Comparison of ENCODE assay signal across 8 mouse cellular contexts in genomic region chr4:42902174-42902573, GRCm38 (mm10). TPM values are rescaled to one million over a fixed set of nuclear protein-coding genes. Genes with fewer than 3 reads are reported as not detected.
A peak's percentile ranks its signal among the peaks of the same experiment; 100 is the strongest.
DNase-seq lines count a peak whose midpoint lies in the region; ATAC-seq and TF ChIP-seq lines count a peak whose summit lies in the region.

No protein-coding gene starts in this region.

- no peak overlapping the region for H3K4me2 ChIP-seq in kidney, postnatal 0 days (ENCODE audit: low read length)

- no peaks in the 10 kb centered on the region for H3K4me1 ChIP-seq in kidney, postnatal 0 days (replicated peaks; ENCODE audit: insufficient read depth, low read length)
- peaks cover 0 to 6% of the 10 kb centered on the region in 2 experiments; a peak in 2 of 4 replicates for H3K4me1 ChIP-seq in ES-E14 (ENCODE audit: control insufficient read depth in 2 of 2, insufficient read depth in 2 of 2, low read length in 2 of 2, poor library complexity in 1 of 2)

- WGBS in kidney, postnatal 0 days, result 54% methylated on average over 9 of the region's 9 CpGs

- peak; percentile 49; the same call in 1 of the 2 replicates for TF ChIP-seq CTCF in kidney, postnatal 0 days (IDR thresholded peaks at IDR 0.05; ENCODE audit: low read depth)
- peak; percentile 32; the same call in 1 of the 2 replicates for TF ChIP-seq CTCF in brain, embryonic 14.5 days (IDR thresholded peaks at IDR 0.05; ENCODE audit: borderline replicate concordance, extremely low read depth, insufficient read depth, insufficient read length)

- H3K27ac ChIP-seq in kidney, postnatal 0 days, result no peak overlapping the region
- no peak overlapping the region for H3K27ac ChIP-seq in ES-E14 (ENCODE audit: insufficient read depth, low read depth, low read length, poor library complexity, severe bottlenecking)

- TF ChIP-seq POLR2A in brain, embryonic 14.5 days (IDR thresholded peaks at IDR 0.05; ENCODE audit: borderline replicate concordance, extremely low read depth, insufficient read depth, insufficient read length, poor library complexity, severe bottlenecking), result no peak

- H3K9me3 ChIP-seq in kidney, postnatal 0 days (replicated peaks; ENCODE audit: low read length), result no peaks in the 10 kb centered on the region
- H3K9me3 ChIP-seq in ES-E14 (ENCODE audit: control insufficient read depth, insufficient read depth, low read depth, low read length), result no peaks in the 10 kb centered on the region

- no peaks in the 10 kb centered on the region for H3K36me3 ChIP-seq in kidney, postnatal 0 days (ENCODE audit: insufficient read depth, low read length)
- no peaks in the 10 kb centered on the region for H3K36me3 ChIP-seq in ES-E14 (ENCODE audit: control insufficient read depth, insufficient read depth, low read length, poor library complexity, severe bottlenecking)

- no peak for DNase-seq in kidney, postnatal 0 days (ENCODE audit: low spot score)
- DNase-seq in kidney, postnatal 14 days, result no peak
- DNase-seq in ES-E14 (ENCODE audit: low read depth, low spot score), result peak; percentile 53
- DNase-seq in brain, embryonic 14.5 days (ENCODE audit: low read depth), result no peak
- peak; percentile 34 for DNase-seq in lung, postnatal 36 days
- no peak for DNase-seq in ovary, postnatal 36 days (ENCODE audit: low spot score)
- DNase-seq in urinary bladder, postnatal 14 days (ENCODE audit: low spot score), result no peak
- DNase-seq in urinary bladder, adult 2 months (ENCODE audit: low spot score), result no peak

- in situ Hi-C loops in ES-E14 (cut with MboI; ENCODE audit: low sequenced_read_pairs in 2 of 2, unreplicated experiment in 2 of 2), result no loop called here

- H3K27me3 ChIP-seq in kidney, postnatal 0 days (ENCODE audit: insufficient read depth, low read length), result no peaks in the 10 kb centered on the region

- H3K9ac ChIP-seq in kidney, postnatal 0 days (ENCODE audit: low read depth, low read length), result no peak overlapping the region
- H3K9ac ChIP-seq in ES-E14 (ENCODE audit: insufficient read depth, low read depth, low read length, poor library complexity, severe bottlenecking), result no peak overlapping the region

- no peak for ATAC-seq in kidney, postnatal 0 days (replicated peaks; ENCODE audit: low FRiP score, low read depth)

- H3K4me3 ChIP-seq in kidney, postnatal 0 days (replicated peaks; ENCODE audit: low read depth, low read length), result no peak overlapping the region
- H3K4me3 ChIP-seq in ES-E14 (ENCODE audit: insufficient read depth in 1 of 2, low read depth in 1 of 2, low read length in 2 of 2, poor library complexity in 1 of 2, severe bottlenecking in 1 of 2), result no peak overlapping the region

TF ChIP-seq in ES-E14, 5 proteins besides CTCF, POLR2A, EP300 and RAD21:
- TF ChIP-seq ZNF384 (IDR thresholded peaks at IDR 0.05; ENCODE audit: low read depth, low read length) (no peak), MAFK (IDR thresholded peaks at IDR 0.05; ENCODE audit: insufficient read depth, low read depth, low read length) (no peak), ZC3H11A (IDR thresholded peaks at IDR 0.05; ENCODE audit: borderline replicate concordance, low read depth, low read length) (no peak; the same call in 1 of the 2 replicates)

RNA-seq across cellular contexts. Expression of gene Phf24, which starts 14.3 kb away (rescaled TPM):
- 0.34 and 0.64 TPM in 2 replicates for polyA plus RNA-seq in kidney, postnatal 0 days (2015; fragmentation: Nextera tagmentation; extraction: Ambion mirVana)
- total RNA-seq in ES-E14 (2012; rRNA removed), result 0.04 TPM in 1 of 2 replicates, not detected in the other
- 42.3 and 58.2 TPM in 2 replicates for polyA plus RNA-seq in brain, embryonic 14.5 days (2012; rRNA removed)
- 4.0 and 4.7 TPM in 2 replicates for polyA plus RNA-seq in urinary bladder, adult 2 months (2012; rRNA removed)

RNA-seq across cellular contexts. Expression of gene Fam205c, which starts 28.1 kb away (rescaled TPM):
- 0.09 and 0.33 TPM in 2 replicates for polyA plus RNA-seq in kidney, postnatal 0 days (2015; fragmentation: Nextera tagmentation; extraction: Ambion mirVana)
- total RNA-seq in ES-E14 (2012; rRNA removed), result not detected in 2 replicates
- polyA plus RNA-seq in brain, embryonic 14.5 days (2012; rRNA removed), result not detected in 2 replicates
- not detected in 2 replicates for polyA plus RNA-seq in urinary bladder, adult 2 months (2012; rRNA removed)

RNA-seq across cellular contexts. Expression of gene Gm12394, which starts 45.6 kb away (rescaled TPM):
- polyA plus RNA-seq in kidney, postnatal 0 days (2015; fragmentation: Nextera tagmentation; extraction: Ambion mirVana), result 0.14 and 0.26 TPM in 2 replicates
- total RNA-seq in ES-E14 (2012; rRNA removed), result 0.09 and 0.11 TPM in 2 replicates
- 0.01 and 0.05 TPM in 2 replicates for polyA plus RNA-seq in brain, embryonic 14.5 days (2012; rRNA removed)
- not detected in 2 replicates for polyA plus RNA-seq in urinary bladder, adult 2 months (2012; rRNA removed)

RNA-seq across cellular contexts. Expression of gene Dnajb5, which starts 47.4 kb away (rescaled TPM):
- 4.6 and 5.3 TPM in 2 replicates for polyA plus RNA-seq in kidney, postnatal 0 days (2015; fragmentation: Nextera tagmentation; extraction: Ambion mirVana)
- 11.8 and 13.3 TPM in 2 replicates for total RNA-seq in ES-E14 (2012; rRNA removed)
- polyA plus RNA-seq in brain, embryonic 14.5 days (2012; rRNA removed), result 72.1 and 101 TPM in 2 replicates
- polyA plus RNA-seq in urinary bladder, adult 2 months (2012; rRNA removed), result 26.1 and 46.1 TPM in 2 replicates

RNA-seq across cellular contexts. Expression of gene Fam205a1, which starts 48.5 kb away (rescaled TPM):
- 0.07 TPM in 1 of 2 replicates, not detected in the other for polyA plus RNA-seq in kidney, postnatal 0 days (2015; fragmentation: Nextera tagmentation; extraction: Ambion mirVana)
- 0.04 TPM in 1 of 2 replicates, not detected in the other for total RNA-seq in ES-E14 (2012; rRNA removed)
- polyA plus RNA-seq in brain, embryonic 14.5 days (2012; rRNA removed), result 0.03 TPM in 1 of 2 replicates, not detected in the other
- 0.03 and 0.10 TPM in 2 replicates for polyA plus RNA-seq in urinary bladder, adult 2 months (2012; rRNA removed)

Comparison
In these comparisons a context has a peak if more than half of its experiments do, and no peak if none do; other contexts are left out.
1. DNase-seq: peak in ES-E14 (single experiment) and lung, postnatal 36 days (single experiment); none in kidney, postnatal 0 days (single experiment), kidney, postnatal 14 days (single experiment), brain, embryonic 14.5 days (single experiment), ovary, postnatal 36 days (single experiment), urinary bladder, postnatal 14 days (single experiment) and urinary bladder, adult 2 months (single experiment).